Mouse (Mus musculus) heart, embryonic 12.5 days (tissue): ENCODE measurements around the gene Amotl2. TPM values are rescaled to one million over a fixed set of nuclear protein-coding genes. Genes with fewer than 3 reads are reported as not detected.
"Not testable (repeated sequence)": the region's sequence is repeated elsewhere in the genome, so short reads cannot be mapped to it uniquely, and the experiment has no call there.

Experiments used
- ATAC-seq: fragments of 200-750 bp; cut with Nextera tagmentation; 2 replicates; pipeline ENCODE4 v1.8.0; 2017; ENCODE audit warnings: moderate TSS enrichment, moderate library complexity; ENCODE audit not compliant: insufficient number of reproducible peaks, low FRiP score
- H3K27ac ChIP-seq: fragments of 300-500 bp; sonication (generic); 2 replicates; pipeline ENCODE4 v1.5.1; 2016; ENCODE audit warnings: mild to moderate bottlenecking, moderate library complexity; ENCODE audit not compliant: poor library complexity, severe bottlenecking
- H3K27me3 ChIP-seq: fragments of 300-500 bp; sonication (generic); replicated peaks from 2 replicates; pipeline ENCODE4 v1.6.1; 2016; ENCODE audit warnings: mild to moderate bottlenecking, moderate library complexity
- H3K36me3 ChIP-seq: fragments of 300-500 bp; sonication (generic); 2 replicates; pipeline ENCODE4 v1.6.1; 2016; ENCODE audit warnings: mild to moderate bottlenecking, moderate library complexity
- H3K4me1 ChIP-seq: fragments of 300-500 bp; sonication (generic); replicated peaks from 2 replicates; pipeline ENCODE4 v1.6.1; 2016; ENCODE audit warnings: mild to moderate bottlenecking
- H3K4me2 ChIP-seq: fragments of 300-500 bp; sonication (generic); 2 replicates; pipeline ENCODE4 v1.6.1; 2016; ENCODE audit warnings: mild to moderate bottlenecking, moderate library complexity
- H3K4me3 ChIP-seq: fragments of 300-500 bp; sonication (generic); 2 replicates; pipeline ENCODE4 v1.5.1; 2016; ENCODE audit warnings: mild to moderate bottlenecking
- H3K9ac ChIP-seq: fragments of 300-500 bp; sonication (generic); 2 replicates; pipeline ENCODE4 v1.6.1; 2016; ENCODE audit warnings: mild to moderate bottlenecking, moderate library complexity
- H3K9me3 ChIP-seq: fragments of 300-500 bp; sonication (generic); replicated peaks from 2 replicates; pipeline ENCODE4 v1.6.1; 2016; ENCODE audit warnings: mild to moderate bottlenecking, moderate library complexity
- WGBS: fragments of 180-500 bp; shearing (Covaris S2); methylation state at CpG from one replicate; pipeline ENCODE4 v1.1.7; 2016; 5-methylcytosine and 5-hydroxymethylcytosine counted together
- polyA plus RNA-seq: library from polyadenylated mRNA; unstranded; fragments of >200 nt; fragmentation: Nextera tagmentation; extraction: Ambion mirVana; gene quantifications from 2 replicates; pipeline ENCODE4 v1.2.1, GENCODE M21; 2016

The Amotl2 gene
- polyA plus RNA-seq, 1 experiment from 2014 or later = 59.2 TPM

DNA sequence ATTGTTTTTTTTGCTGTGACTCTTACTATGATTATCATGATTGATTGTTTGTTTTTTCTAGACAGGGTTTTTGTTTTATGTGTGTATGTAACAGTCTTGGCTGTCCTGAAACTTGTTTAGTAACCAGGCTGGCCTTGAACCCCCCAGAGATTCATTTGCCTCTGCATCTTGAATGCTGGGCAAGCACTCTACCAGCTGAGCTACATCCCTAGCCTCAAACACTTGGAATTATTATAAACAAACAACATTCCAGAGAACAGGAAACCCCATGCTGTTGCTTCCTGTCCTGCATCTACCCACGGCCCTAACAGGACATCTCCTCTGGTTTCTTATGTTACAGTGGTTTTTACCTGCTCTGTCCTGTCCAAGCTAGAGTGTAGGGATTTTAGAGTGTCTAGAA, 42.4 kb downstream of the Amotl2 start:
- H3K4me3 ChIP-seq = no peak overlapping the region
- WGBS = 41% methylated on average over 1 of the region's 1 CpGs
- H3K36me3 ChIP-seq = no peaks in the 10 kb centered on the region
- 0 out of 2 replicates have a peak overlapping the region, but pooled peaks have one; percentile 40 for H3K9ac ChIP-seq
- ATAC-seq = no peak
- no peak overlapping the region for H3K4me2 ChIP-seq
- H3K4me1 ChIP-seq = peaks cover 45% of the 10 kb centered on the region
- H3K27me3 ChIP-seq = no peaks in the 10 kb centered on the region
- no peaks in the 10 kb centered on the region for H3K9me3 ChIP-seq
- peak overlapping the region; percentile 74 for H3K27ac ChIP-seq

DNA sequence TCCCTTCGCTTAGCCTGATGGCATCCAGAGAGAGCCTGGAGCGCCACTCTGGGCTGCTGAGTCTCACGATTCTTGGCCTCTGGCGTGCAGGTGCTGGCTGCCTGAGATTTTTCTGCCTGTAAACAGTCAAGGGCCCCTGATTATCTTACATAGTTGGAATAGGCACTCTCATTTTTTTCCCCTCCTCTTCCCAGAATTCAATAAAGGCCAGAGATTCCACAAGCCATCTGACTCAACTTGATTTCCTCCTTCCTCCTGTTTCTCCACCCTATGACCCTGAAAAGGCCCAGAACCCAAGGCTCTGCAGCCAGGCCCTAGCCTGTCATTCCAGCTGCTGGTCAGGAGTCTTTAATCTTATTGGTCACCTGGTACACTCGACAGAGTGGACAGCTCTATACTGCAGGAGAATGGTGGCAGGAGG, 43.1 kb downstream of the Amotl2 start:
- H3K4me2 ChIP-seq = peak overlapping the region; percentile 18; the same call in 1 of the 2 replicates
- H3K27me3 ChIP-seq = no peaks in the 10 kb centered on the region
- H3K36me3 ChIP-seq = no peaks in the 10 kb centered on the region
- peak overlapping the region; percentile 40; the same call in 1 of the 2 replicates for H3K9ac ChIP-seq
- H3K4me3 ChIP-seq = no peak overlapping the region
- H3K4me1 ChIP-seq = peaks cover 43% of the 10 kb centered on the region
- 0 out of 2 replicates have a peak, but pooled peaks have one; percentile 44 for ATAC-seq
- H3K9me3 ChIP-seq = no peaks in the 10 kb centered on the region
- WGBS = 17% methylated on average over 5 of the region's 5 CpGs
- peak overlapping the region; percentile 74 for H3K27ac ChIP-seq

DNA sequence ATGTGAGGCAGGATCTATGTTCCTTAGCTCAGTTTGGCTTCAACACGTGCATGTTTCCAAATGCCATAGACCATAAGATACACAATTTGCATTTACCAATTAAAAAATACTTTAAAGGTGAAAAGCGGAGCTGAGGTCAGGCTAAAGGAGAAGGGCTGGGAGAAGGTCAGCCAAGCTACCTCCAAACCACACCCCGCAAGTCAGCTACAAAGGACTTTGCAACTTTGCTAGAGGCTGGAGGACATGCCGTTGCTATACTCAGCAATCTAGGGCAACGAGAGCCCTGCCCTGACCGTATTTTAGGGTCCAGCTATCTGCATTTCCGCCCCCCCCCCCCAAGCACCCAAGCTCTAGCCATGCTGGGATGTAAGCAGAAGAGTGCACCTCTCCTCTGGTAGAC, 45.1 kb downstream of the Amotl2 start:
- no peaks in the 10 kb centered on the region for H3K27me3 ChIP-seq
- H3K9ac ChIP-seq = no peak overlapping the region
- no peak for ATAC-seq
- no peaks in the 10 kb centered on the region for H3K9me3 ChIP-seq
- H3K27ac ChIP-seq = no peak overlapping the region
- no peak overlapping the region for H3K4me3 ChIP-seq
- H3K4me2 ChIP-seq = no peak overlapping the region
- no peaks in the 10 kb centered on the region for H3K36me3 ChIP-seq
- WGBS = 87% methylated on average over 7 of the region's 7 CpGs
- H3K4me1 ChIP-seq = peaks cover 31% of the 10 kb centered on the region

GRCm38 (mm10) chr9:102762836-102763235, 46.4 kb downstream of the Amotl2 start:
- H3K9ac ChIP-seq = no peak overlapping the region
- H3K4me1 ChIP-seq = peaks cover 36% of the 10 kb centered on the region
- H3K4me3 ChIP-seq = no peak overlapping the region
- H3K27ac ChIP-seq = no peak overlapping the region
- WGBS = 59% methylated on average over 3 of the region's 3 CpGs
- H3K27me3 ChIP-seq = no peaks in the 10 kb centered on the region
- no peak for ATAC-seq
- H3K4me2 ChIP-seq = no peak overlapping the region
- H3K9me3 ChIP-seq = no peaks in the 10 kb centered on the region
- H3K36me3 ChIP-seq = no peaks in the 10 kb centered on the region

GRCm38 (mm10) chr9:102763520-102763919, 47.0 kb downstream of the Amotl2 start:
- no peaks in the 10 kb centered on the region for H3K27me3 ChIP-seq
- H3K27ac ChIP-seq = no peak overlapping the region
- 49% methylated on average over 8 of the region's 8 CpGs for WGBS
- H3K4me3 ChIP-seq = no peak overlapping the region
- no peaks in the 10 kb centered on the region for H3K9me3 ChIP-seq
- H3K9ac ChIP-seq = no peak overlapping the region
- H3K4me2 ChIP-seq = no peak overlapping the region
- no peak for ATAC-seq
- no peaks in the 10 kb centered on the region for H3K36me3 ChIP-seq
- peaks cover 36% of the 10 kb centered on the region for H3K4me1 ChIP-seq

- H3K27me3 ChIP-seq, H3K9ac ChIP-seq, H3K27ac ChIP-seq, H3K4me2 ChIP-seq, H3K9me3 ChIP-seq, H3K4me3 ChIP-seq, H3K36me3 ChIP-seq, ATAC-seq: not testable (repeated sequence)
- peaks cover 28% of the 10 kb centered on the region for H3K4me1 ChIP-seq
- WGBS = 75% methylated on average over 2 of the region's 2 CpGs
Observed at GRCm38 (mm10) chr9:102764540-102764939, 48.1 kb downstream of the Amotl2 start.

- Histone ChIP-seq H3K4me1 (peaks cover 36% of the 10 kb centered on the region), H3K36me3 (no peaks in the 10 kb centered on the region), H3K4me3 (no peak overlapping the region), H3K9ac (no peak overlapping the region), H3K4me2 (no peak overlapping the region), H3K27ac (peak overlapping the region; percentile 37; the same call in 1 of the 2 replicates), H3K9me3 (no peaks in the 10 kb centered on the region), H3K27me3 (no peaks in the 10 kb centered on the region)
- ATAC-seq = no peak; the same call in 1 of the 2 replicates
- 58% methylated on average over 3 of the region's 3 CpGs for WGBS
Observed at GRCm38 (mm10) chr9:102766741-102767140, 50.3 kb downstream of the Amotl2 start.

GRCm38 (mm10) chr9:102769257-102769656, 52.8 kb downstream of the Amotl2 start:
- no peaks in the 10 kb centered on the region for H3K27me3 ChIP-seq
- ATAC-seq = no peak

GRCm38 (mm10) chr9:102770190-102770589, 53.7 kb downstream of the Amotl2 start:
- Histone ChIP-seq H3K4me1 (peaks cover 25% of the 10 kb centered on the region), H3K27ac (no peak overlapping the region), H3K36me3 (no peaks in the 10 kb centered on the region), H3K9me3 (no peaks in the 10 kb centered on the region), H3K4me2 (no peak overlapping the region), H3K9ac (no peak overlapping the region), H3K27me3 (no peaks in the 10 kb centered on the region), H3K4me3 (no peak overlapping the region)
- 77% methylated on average over 16 of the region's 16 CpGs for WGBS
- ATAC-seq = no peak

More at GRCm38 (mm10) chr9:102769257-102769656, 52.8 kb downstream of the Amotl2 start:
- Histone ChIP-seq H3K4me3 (no peak overlapping the region), H3K4me1 (peaks cover 25% of the 10 kb centered on the region), H3K36me3 (no peaks in the 10 kb centered on the region), H3K9ac (no peak overlapping the region), H3K4me2 (no peak overlapping the region), H3K27ac (no peak overlapping the region), H3K9me3 (no peaks in the 10 kb centered on the region)
- WGBS = 63% methylated on average over 3 of the region's 3 CpGs

GRCm38 (mm10) chr9:102771308-102771895, 54.9 kb downstream of the Amotl2 start:
- Histone ChIP-seq H3K27me3 (no peaks in the 10 kb centered on the region), H3K9ac (no peak overlapping the region), H3K27ac (no peak overlapping the region), H3K9me3 (no peaks in the 10 kb centered on the region), H3K4me1 (peaks cover 35% of the 10 kb centered on the region), H3K4me3 (no peak overlapping the region), H3K36me3 (no peaks in the 10 kb centered on the region), H3K4me2 (peak overlapping the region; percentile 30)
- no peak for ATAC-seq
- WGBS = 31% methylated on average over 21 of the region's 21 CpGs

- WGBS = 36% methylated on average over 18 of the region's 18 CpGs
- Histone ChIP-seq H3K36me3 (no peaks in the 10 kb centered on the region), H3K4me2 (peak overlapping the region; percentile 14; the same call in 1 of the 2 replicates), H3K4me1 (peaks cover 46% of the 10 kb centered on the region), H3K4me3 (no peak overlapping the region), H3K9ac (no peak overlapping the region), H3K9me3 (no peaks in the 10 kb centered on the region), H3K27ac (peak overlapping the region; percentile 80), H3K27me3 (no peaks in the 10 kb centered on the region)
- ATAC-seq = peak; percentile 84
Observed at GRCm38 (mm10) chr9:102777631-102778591, 61.4 kb downstream of the Amotl2 start.
